Mouse (Mus musculus) cortical plate, adult 2 months (tissue): ENCODE results near the gene Pak2.

ENCODE experiments used
- CTCF ChIP-seq: fragments of 200-500 bp; IDR thresholded peaks from 2 replicates; pipeline ENCODE4 v1.5.1; 2011; ENCODE audit warnings: mild to moderate bottlenecking, control low read depth, low read length; ENCODE audit not compliant: insufficient read depth; ENCODE audit errors: extremely low read depth
- POLR2A ChIP-seq: fragments of 200-500 bp; IDR thresholded peaks from 2 replicates; pipeline ENCODE4 v1.6.1; 2011; ENCODE audit warnings: mild to moderate bottlenecking, low read length, control low read depth; ENCODE audit not compliant: insufficient read depth; ENCODE audit errors: extremely low read depth

- TF ChIP-seq CTCF (no peak), POLR2A (no peak)
Observed at GRCm38 (mm10) chr16:32110951-32111699, 32.0 kb upstream of the Pak2 start.
